Mouse (Mus musculus) myocyte (in vitro differentiated cells): ENCODE data around the gene Krt83. TPM values are rescaled to one million over a fixed set of nuclear protein-coding genes. Genes with fewer than 3 reads are reported as not detected.

Experiments
- H3K27me3 ChIP-seq: one replicate; pipeline ENCODE4 v1.6.1; 2011; ENCODE audit not compliant: control insufficient read depth, insufficient read depth, insufficient read length
- H3K36me3 ChIP-seq: one replicate; pipeline ENCODE4 v1.6.1; 2011; ENCODE audit not compliant: control insufficient read depth, insufficient read depth
- H3K4me2 ChIP-seq: one replicate; pipeline ENCODE4 v1.6.1; 2011; ENCODE audit warnings: low read depth, control low read depth
- H3K4me3 ChIP-seq: one replicate; pipeline ENCODE4 v1.5.1; 2011; ENCODE audit warnings: mild to moderate bottlenecking, control low read depth, moderate library complexity
- H3K79me2 ChIP-seq: one replicate; pipeline ENCODE4 v1.6.1; 2011; ENCODE audit not compliant: control insufficient read depth, insufficient read depth
- H3ac ChIP-seq: one replicate; pipeline ENCODE4 v1.6.1; 2011; ENCODE audit not compliant: control insufficient read depth, insufficient read length
- CEBPB ChIP-seq: IDR thresholded peaks from 2 replicates; pipeline ENCODE4 v1.6.1; 2011; ENCODE audit warnings: mild to moderate bottlenecking, moderate library complexity; ENCODE audit not compliant: poor library complexity, insufficient read depth, severe bottlenecking
- E2F4 ChIP-seq: IDR thresholded peaks from one replicate; pipeline ENCODE4 v1.6.1; 2011; ENCODE audit warnings: mild to moderate bottlenecking, control low read depth, moderate library complexity; ENCODE audit not compliant: insufficient read depth
- MAX ChIP-seq: IDR thresholded peaks from one replicate; pipeline ENCODE4 v1.6.1; 2011; ENCODE audit warnings: low read depth, mild to moderate bottlenecking, control low read depth
- MYOD1 ChIP-seq, 3 experiments: IDR thresholded peaks; one replicate each; pipeline ENCODE4 v1.6.1; 2011; ENCODE audit warnings: control low read depth in 2 of 3, low read depth in 2 of 3, mild to moderate bottlenecking in 2 of 3, moderate library complexity in 1 of 3; ENCODE audit not compliant: insufficient read length in 2 of 3, control insufficient read depth in 1 of 3
- MYOG ChIP-seq, 3 experiments: IDR thresholded peaks; one replicate each; pipeline ENCODE4 v1.6.1; 2011; ENCODE audit warnings: control low read depth in 2 of 3, low read depth in 2 of 3, mild to moderate bottlenecking in 2 of 3; ENCODE audit not compliant: insufficient read length in 2 of 3, control insufficient read depth in 1 of 3, insufficient read depth in 1 of 3
- POLR2A ChIP-seq: IDR thresholded peaks from one replicate; pipeline ENCODE4 v1.6.1; 2011; ENCODE audit warnings: low read depth, mild to moderate bottlenecking, control low read depth, moderate library complexity; ENCODE audit not compliant: insufficient read length
- POLR2AphosphoS2 ChIP-seq: IDR thresholded peaks from one replicate; pipeline ENCODE4 v1.6.1; 2011; ENCODE audit warnings: low read depth, control low read depth; ENCODE audit not compliant: insufficient read length
- REST ChIP-seq: IDR thresholded peaks from one replicate; pipeline ENCODE4 v1.6.1; 2011; ENCODE audit warnings: mild to moderate bottlenecking, control low read depth, moderate library complexity; ENCODE audit not compliant: insufficient read depth, insufficient read length
- SRF ChIP-seq: IDR thresholded peaks from one replicate; pipeline ENCODE4 v1.6.1; 2011; ENCODE audit warnings: low read depth; ENCODE audit not compliant: control insufficient read depth, insufficient read length
- TCF12 ChIP-seq: IDR thresholded peaks from one replicate; pipeline ENCODE4 v1.6.1; 2011; ENCODE audit warnings: mild to moderate bottlenecking, control low read depth; ENCODE audit not compliant: poor library complexity, insufficient read depth, severe bottlenecking
- TCF3 ChIP-seq: IDR thresholded peaks from one replicate; pipeline ENCODE4 v1.6.1; 2011; ENCODE audit warnings: low read depth, control low read depth; ENCODE audit not compliant: insufficient read length
- USF1 ChIP-seq: IDR thresholded peaks from one replicate; pipeline ENCODE4 v1.6.1; 2011; ENCODE audit warnings: low read depth, mild to moderate bottlenecking, control low read depth, moderate library complexity
- polyA plus RNA-seq: library from polyadenylated mRNA; unstranded; fragments of >200 nt; fragmentation: generic; extraction: Trizol; gene quantifications from one replicate; pipeline ENCODE4 v1.2.1, GENCODE M21; 2012; ENCODE audit warnings: missing spikeins

Gene Krt83
- polyA plus RNA-seq, 1 experiment, result not detected

DNA sequence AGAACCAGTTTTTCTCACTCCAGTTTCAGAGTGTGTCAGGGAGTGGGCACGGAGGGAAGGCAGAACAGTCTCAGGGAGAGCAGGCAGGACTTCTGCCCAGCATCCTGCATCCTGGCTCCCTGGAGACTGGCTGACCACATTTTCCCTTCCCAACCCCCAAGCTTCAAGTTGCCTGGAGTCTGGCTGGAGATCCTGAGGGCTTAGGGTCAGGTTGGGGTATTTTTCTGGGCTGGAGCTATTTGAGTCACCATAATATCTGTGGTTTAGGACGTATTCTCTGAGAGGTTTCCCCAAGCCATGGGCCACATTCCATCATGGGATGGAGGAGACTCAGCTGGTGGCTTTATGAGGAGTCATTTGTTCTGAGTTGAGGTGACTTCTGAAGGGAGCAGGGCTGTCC, 36.0 kb downstream of the Krt83 start:
- Histone ChIP-seq H3ac (no peak overlapping the region), H3K4me3 (no peak overlapping the region), H3K27me3 (no peaks in the 10 kb centered on the region), H3K4me2 (peak overlapping the region; percentile 45), H3K36me3 (no peaks in the 10 kb centered on the region), H3K79me2 (no peaks in the 10 kb centered on the region)
- TF ChIP-seq SRF, result no peak
- no peak for TF ChIP-seq MYOG (IDR thresholded peaks at IDR 0.05; ENCODE audit: control insufficient read depth in 1 of 3, insufficient read depth in 1 of 3, insufficient read length in 2 of 3, low read depth in 2 of 3)

DNA sequence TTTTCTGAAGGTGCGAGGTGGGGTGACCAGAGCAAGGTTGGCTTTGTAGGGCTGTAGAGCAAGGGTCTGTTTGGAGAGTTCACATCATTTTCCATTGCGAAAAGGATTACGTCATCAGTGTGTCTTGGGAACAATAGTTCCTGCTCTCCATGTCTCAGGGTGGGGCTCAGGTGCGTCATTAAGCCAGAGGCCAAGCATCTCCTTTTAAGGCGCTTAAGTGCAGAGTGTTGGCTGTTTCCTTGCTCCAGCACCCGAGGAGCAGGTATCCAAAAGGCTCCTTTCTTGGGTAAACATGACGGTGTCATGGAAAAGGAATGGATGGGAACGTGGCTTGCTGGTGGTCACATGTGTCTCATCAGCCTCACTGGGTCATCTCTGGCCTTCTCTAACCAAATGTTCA, 36.5 kb downstream of the Krt83 start:
- no peak overlapping the region for H3K4me3 ChIP-seq
- peak overlapping the region; percentile 45 for H3K4me2 ChIP-seq
- no peak for TF ChIP-seq CEBPB
- no peak for TF ChIP-seq POLR2AphosphoS2
- no peak for TF ChIP-seq MYOD1 (IDR thresholded peaks at IDR 0.05; ENCODE audit: control insufficient read depth in 1 of 3, insufficient read length in 2 of 3, low read depth in 2 of 3)
- no peak for TF ChIP-seq TCF12
- TF ChIP-seq REST, result no peak
- no peak for TF ChIP-seq E2F4
- TF ChIP-seq MYOG (IDR thresholded peaks at IDR 0.05; ENCODE audit: control insufficient read depth in 1 of 3, insufficient read depth in 1 of 3, insufficient read length in 2 of 3, low read depth in 2 of 3), result no peak
- no peak for TF ChIP-seq SRF
- no peak for TF ChIP-seq POLR2A
- no peak for TF ChIP-seq USF1
- no peak for TF ChIP-seq MAX
- TF ChIP-seq TCF3, result no peak
- no peaks in the 10 kb centered on the region for H3K79me2 ChIP-seq
- no peaks in the 10 kb centered on the region for H3K36me3 ChIP-seq
- no peaks in the 10 kb centered on the region for H3K27me3 ChIP-seq
- H3ac ChIP-seq, result no peak overlapping the region

DNA sequence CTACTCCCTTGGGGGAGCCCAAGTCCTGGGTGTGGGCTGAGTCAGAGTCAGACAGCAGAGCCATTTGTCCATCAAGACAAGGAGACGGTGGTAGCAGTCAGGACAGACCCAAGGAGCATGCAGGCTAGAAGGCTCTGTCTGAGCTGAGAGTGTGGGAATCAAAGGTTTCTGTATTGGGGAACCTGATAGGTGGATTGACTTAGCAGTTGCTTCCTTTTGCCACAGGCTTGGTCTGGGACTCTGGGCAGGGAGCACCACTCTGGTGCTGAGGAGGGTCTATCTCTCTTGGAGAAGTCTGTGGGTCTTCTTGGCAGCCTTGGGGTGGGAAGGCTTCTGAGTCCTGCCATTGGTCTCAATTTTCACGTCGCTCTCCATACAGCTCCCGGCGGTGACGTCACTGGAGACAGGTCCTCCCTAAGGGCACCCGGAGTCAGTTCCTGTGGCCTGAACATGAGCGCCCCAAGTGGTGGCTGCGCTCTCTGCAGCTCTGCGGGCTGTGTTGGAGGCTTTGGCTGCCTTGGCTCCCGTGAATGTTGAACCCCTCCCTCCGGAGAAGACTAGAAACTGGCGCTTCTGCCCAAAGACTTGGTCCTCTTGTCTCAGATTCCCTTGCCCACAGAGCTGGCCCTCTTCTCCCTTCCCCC, 38.1 kb downstream of the Krt83 start:
- Histone ChIP-seq H3K79me2 (no peaks in the 10 kb centered on the region), H3K36me3 (no peaks in the 10 kb centered on the region), H3ac (no peak overlapping the region), H3K27me3 (no peaks in the 10 kb centered on the region), H3K4me2 (peak overlapping the region; percentile 57), H3K4me3 (no peak overlapping the region)
- TF ChIP-seq SRF, result no peak
- no peak for TF ChIP-seq MAX
- no peak for TF ChIP-seq TCF12
- TF ChIP-seq POLR2A, result no peak
- no peak for TF ChIP-seq MYOD1 (IDR thresholded peaks at IDR 0.05; ENCODE audit: control insufficient read depth in 1 of 3, insufficient read length in 2 of 3, low read depth in 2 of 3)
- TF ChIP-seq POLR2AphosphoS2, result no peak
- no peak for TF ChIP-seq USF1
- no peak for TF ChIP-seq MYOG (IDR thresholded peaks at IDR 0.05; ENCODE audit: control insufficient read depth in 1 of 3, insufficient read depth in 1 of 3, insufficient read length in 2 of 3, low read depth in 2 of 3)
- no peak for TF ChIP-seq REST
- no peak for TF ChIP-seq CEBPB
- TF ChIP-seq TCF3, result no peak
- TF ChIP-seq E2F4, result no peak

DNA sequence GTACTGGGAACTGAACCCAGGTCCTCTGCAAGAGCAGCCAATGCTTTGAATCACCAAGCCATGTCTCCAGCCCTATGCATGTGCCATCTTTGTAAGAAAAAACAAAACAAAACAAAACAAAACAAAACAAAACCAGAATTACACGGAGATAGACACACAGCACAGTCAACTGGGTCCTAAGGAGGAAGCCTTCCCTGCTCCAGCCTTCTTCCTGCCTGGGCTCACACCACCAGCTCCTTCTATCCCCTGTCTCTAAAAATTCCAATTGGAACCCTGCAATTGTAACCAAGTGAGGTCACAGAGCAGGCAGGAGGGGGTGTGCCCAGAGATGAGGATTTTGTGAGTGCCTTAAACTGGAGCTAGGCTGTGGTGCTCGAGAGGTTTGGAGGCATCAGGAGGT, 43.9 kb downstream of the Krt83 start, which contains the start of gene Krt88:
Krt88 (plus strand) TSS at position 301 of the 400 bp plus-strand sequence.
- Histone ChIP-seq H3K4me2 (no peak within 1 kb of the TSS), H3ac (no peak within 1 kb of the TSS), H3K27me3 (no peaks in the 10 kb centered on the region), H3K36me3 (no peaks in the 10 kb centered on the region), H3K79me2 (no peaks in the 10 kb centered on the region), H3K4me3 (no peak within 1 kb of the TSS)
- TF ChIP-seq TCF12 (no peak), REST (no peak), E2F4 (no peak), USF1 (no peak), MYOG (IDR thresholded peaks at IDR 0.05; ENCODE audit: control insufficient read depth in 1 of 3, insufficient read depth in 1 of 3, insufficient read length in 2 of 3, low read depth in 2 of 3) (no peak), POLR2AphosphoS2 (no peak), SRF (no peak)

DNA sequence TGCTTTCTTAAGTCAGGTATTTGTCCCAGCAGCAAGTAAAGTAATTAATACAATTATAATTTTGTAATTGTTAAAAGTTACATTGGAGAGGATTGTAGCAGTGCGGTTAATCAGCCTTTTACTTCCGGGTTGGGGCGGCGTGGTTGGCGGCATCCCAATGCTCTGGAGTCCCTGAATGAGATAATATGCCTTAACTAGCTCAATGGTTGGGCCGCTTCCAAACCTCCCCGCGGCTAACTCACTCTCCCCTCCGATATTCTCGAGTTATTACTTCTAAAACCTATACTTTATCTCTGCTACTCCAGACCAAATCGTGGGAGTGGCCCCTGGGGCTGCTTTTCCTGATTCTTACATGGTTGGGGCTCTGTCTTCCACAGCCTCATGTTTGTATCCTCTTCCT, 44.7 kb downstream of the Krt83 start:
- TF ChIP-seq MYOD1 (IDR thresholded peaks at IDR 0.05; ENCODE audit: control insufficient read depth in 1 of 3, insufficient read length in 2 of 3, low read depth in 2 of 3), result no peak
- TF ChIP-seq TCF12, result no peak
- TF ChIP-seq POLR2AphosphoS2, result no peak
- no peak for TF ChIP-seq E2F4
- TF ChIP-seq POLR2A, result no peak
- no peak for TF ChIP-seq REST
- TF ChIP-seq MYOG (IDR thresholded peaks at IDR 0.05; ENCODE audit: control insufficient read depth in 1 of 3, insufficient read depth in 1 of 3, insufficient read length in 2 of 3, low read depth in 2 of 3), result no peak
- no peak for TF ChIP-seq USF1

More for the DNA sequence above, 44.7 kb downstream of the Krt83 start:
- Histone ChIP-seq H3K4me3 (no peak overlapping the region), H3K27me3 (no peaks in the 10 kb centered on the region), H3K4me2 (no peak overlapping the region), H3ac (no peak overlapping the region), H3K79me2 (no peaks in the 10 kb centered on the region), H3K36me3 (no peaks in the 10 kb centered on the region)
